Mouse (Mus musculus) retina, adult 2 months (tissue): ENCODE data around the gene Ap1s1.

Experiments
- DNase-seq: peaks from one replicate; pipeline ENCODE4 v3.0.0-alpha.2; 2012; ENCODE audit warnings: low read depth, low spot score

Ap1s1 gene

GRCm38 (mm10) chr5:137025132-137025531 lies 20.8 kb downstream of the Ap1s1 start:
- peak; percentile 47 for DNase-seq

- no peak for DNase-seq
Measured at GRCm38 (mm10) chr5:137024318-137024717, 21.6 kb downstream of the Ap1s1 start.

- DNase-seq = no peak
Measured at GRCm38 (mm10) chr5:137015913-137016312, 30.0 kb downstream of the Ap1s1 start.

GRCm38 (mm10) chr5:137012401-137012950 lies 33.5 kb downstream of the Ap1s1 start:
- DNase-seq = no peak

GRCm38 (mm10) chr5:137009988-137010387 lies 35.9 kb downstream of the Ap1s1 start:
- no peak for DNase-seq

- no peak for DNase-seq
Measured at GRCm38 (mm10) chr5:137007276-137007675, 38.7 kb downstream of the Ap1s1 start.

- DNase-seq = no peak
Measured at GRCm38 (mm10) chr5:137000612-137001011, 45.3 kb downstream of the Ap1s1 start.

- no peak for DNase-seq
Measured at GRCm38 (mm10) chr5:136999449-136999848, 46.5 kb downstream of the Ap1s1 start.

GRCm38 (mm10) chr5:136989801-136990200 lies 56.1 kb downstream of the Ap1s1 start:
- no peak for DNase-seq

GRCm38 (mm10) chr5:136988420-136988819 lies 57.5 kb downstream of the Ap1s1 start:
- DNase-seq = no peak

GRCm38 (mm10) chr5:136987934-136988271 lies 58.0 kb downstream of the Ap1s1 start, which contains the start of gene Znhit1:
Znhit1 (minus strand) TSS chr5:136988021.
- no peak for DNase-seq

- no peak for DNase-seq
Measured at GRCm38 (mm10) chr5:136987138-136987933, 58.6 kb downstream of the Ap1s1 start.

GRCm38 (mm10) chr5:136986695-136987137 lies 59.2 kb downstream of the Ap1s1 start, which contains the start of gene Plod3:
Plod3 (plus strand) TSS chr5:136987019.
- peak; percentile 99 for DNase-seq
